Mouse (Mus musculus): ENCODE data around the gene Cfap54.

DNA sequence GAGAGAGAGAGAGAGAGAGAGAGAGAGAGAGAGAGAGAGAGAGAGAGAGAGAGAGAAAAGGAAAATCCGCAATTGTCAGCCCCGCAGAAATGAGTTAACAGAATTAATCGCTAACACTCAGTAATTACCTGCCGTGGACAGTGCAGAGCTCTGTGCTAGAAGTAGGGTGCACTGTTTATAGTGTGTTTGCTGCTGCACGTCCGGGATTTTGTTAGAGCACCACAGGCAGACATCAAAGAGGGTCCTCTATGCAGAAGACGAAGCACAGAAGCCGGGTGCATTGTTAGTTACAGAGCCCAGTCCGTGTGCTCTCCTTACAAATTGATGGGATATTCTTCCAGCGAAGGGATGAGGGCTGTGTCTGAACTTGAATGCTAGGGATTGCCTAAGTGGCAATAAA is 289.5 kb downstream of the Cfap54 start:
- TF ChIP-seq CTCF (IDR thresholded peaks at IDR 0.05; ENCODE audit: borderline replicate concordance, extremely low read depth, insufficient read depth, insufficient read length) (no peak), POLR2A (IDR thresholded peaks at IDR 0.05; ENCODE audit: borderline replicate concordance, extremely low read depth, insufficient read depth, insufficient read length, poor library complexity, severe bottlenecking) (no peak)

Measured in brain, embryonic 14.5 days (tissue).